Mouse (Mus musculus): ENCODE data around the gene Commd1. TPM values are rescaled to one million over a fixed set of nuclear protein-coding genes. Genes with fewer than 3 reads are reported as not detected.

Gene Commd1
- polyA plus RNA-seq, 1 experiment from 2014 or later: 325 TPM

DNA sequence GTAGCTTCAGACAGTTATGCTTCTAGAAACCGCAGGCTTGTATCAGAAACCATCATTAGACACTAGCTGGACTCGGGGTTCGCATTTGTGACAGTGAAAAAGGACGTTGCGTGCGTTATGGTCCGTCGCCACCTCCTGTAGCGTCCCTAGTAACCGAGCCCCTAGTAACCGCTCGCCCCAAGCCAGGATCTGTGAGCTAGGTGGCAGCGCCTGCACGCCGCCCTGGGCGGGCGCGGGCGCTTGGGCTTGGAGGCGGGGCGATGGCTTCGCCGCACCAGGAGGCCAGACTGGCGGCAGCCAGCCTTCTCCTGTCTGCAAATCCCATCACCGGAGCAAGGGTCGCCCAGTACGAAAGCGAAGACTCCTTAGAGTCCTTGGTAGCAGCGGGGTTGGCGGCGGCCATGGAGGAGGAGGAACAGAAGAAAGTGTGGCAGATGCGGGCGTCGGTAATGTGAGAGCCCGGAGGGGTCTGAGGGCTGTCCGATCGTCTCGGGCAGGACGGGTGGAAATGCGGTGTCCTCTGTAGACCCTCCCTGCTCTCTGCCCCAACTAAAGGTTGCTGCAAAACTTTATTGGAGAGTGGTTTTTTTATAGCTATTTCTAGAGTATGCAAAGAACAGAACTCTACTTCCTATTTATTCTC, 26.1 kb upstream of the Commd1 start:
- Histone ChIP-seq H3K27me3 (replicated peaks) (no peaks in the 10 kb centered on the region), H3K9me3 (no peaks in the 10 kb centered on the region), H3K36me3 (peaks cover 11% of the 10 kb centered on the region), H3K4me2 (replicated peaks) (peak overlapping the region; percentile 75), H3K9ac (peak overlapping the region; percentile 73), H3K4me3 (peak overlapping the region; percentile 55), H3K27ac (peak overlapping the region; percentile 77), H3K4me1 (no peaks in the 10 kb centered on the region)
- ATAC-seq (ENCODE audit: low FRiP score, low read depth): peak; percentile 98
- WGBS: under 1% methylated on average over 40 of the region's 40 CpGs

DNA sequence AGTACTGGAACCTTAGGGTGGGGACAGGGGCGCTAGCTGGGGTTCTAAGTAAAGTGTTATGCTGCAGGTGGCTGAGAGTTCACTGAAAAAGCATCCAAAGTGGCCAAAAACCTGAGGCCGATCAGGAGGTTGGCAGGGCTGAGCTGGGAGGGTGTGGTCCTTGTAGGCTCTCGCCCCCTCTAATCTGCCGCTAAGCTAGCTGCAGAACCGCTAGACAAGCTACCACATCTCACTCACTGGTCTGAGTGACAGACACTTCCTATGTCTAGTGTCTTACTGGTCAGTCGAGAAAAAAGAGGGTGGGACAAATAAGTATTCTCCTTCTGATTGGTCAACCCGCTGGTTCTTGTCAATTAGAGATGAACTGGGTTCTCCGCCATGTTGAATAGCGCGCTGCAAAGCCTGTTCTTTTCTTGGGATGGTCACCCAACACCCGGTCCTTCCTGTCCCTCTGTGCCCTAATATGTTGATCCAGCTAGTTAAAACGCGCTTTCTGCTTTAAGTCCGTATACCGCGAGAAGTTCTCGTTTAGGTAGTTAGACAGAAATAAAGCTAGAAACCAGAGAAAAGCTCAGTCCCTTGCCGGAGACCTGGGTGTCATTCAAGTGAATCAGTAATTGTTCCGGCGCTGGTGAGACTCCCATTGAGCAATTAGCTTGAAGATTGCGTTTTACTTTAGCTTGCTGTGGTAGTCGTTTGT, 25.4 kb upstream of the Commd1 start, which contains the start of gene Fam161a:
Fam161a (plus strand) TSS at position 51 of the 700 bp plus-strand sequence.
- Histone ChIP-seq H3K36me3 (peaks cover 13% of the 10 kb centered on the region), H3K27ac (peak within 1 kb of the TSS; percentile 77), H3K27me3 (replicated peaks) (no peaks in the 10 kb centered on the region), H3K4me3 (peak within 1 kb of the TSS; percentile 55), H3K9ac (peak within 1 kb of the TSS; percentile 73), H3K9me3 (no peaks in the 10 kb centered on the region), H3K4me1 (no peaks in the 10 kb centered on the region), H3K4me2 (replicated peaks) (peak within 1 kb of the TSS; percentile 75)
- ATAC-seq (ENCODE audit: low FRiP score, low read depth): peak; percentile 96
- under 1% methylated on average over 22 of the region's 22 CpGs for WGBS

DNA sequence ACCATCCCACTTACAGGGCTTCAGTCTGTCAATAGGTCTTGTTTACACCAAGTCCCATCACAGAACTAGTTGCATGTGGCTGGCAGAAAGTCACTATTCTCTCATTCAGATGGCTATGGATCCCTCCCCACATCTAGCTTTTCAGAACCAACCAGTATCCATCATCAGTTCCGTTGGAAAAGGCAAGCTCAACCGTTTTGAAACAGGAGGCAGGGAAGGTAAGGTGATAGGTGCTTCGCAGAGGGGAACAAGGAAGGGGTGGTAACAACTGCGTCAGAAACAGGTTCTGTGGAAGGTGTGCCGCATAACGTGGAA, 24.9 kb upstream of the Commd1 start:
- H3K4me2 ChIP-seq (replicated peaks): peak overlapping the region; percentile 75
- H3K36me3 ChIP-seq: peaks cover 18% of the 10 kb centered on the region
- peak overlapping the region; percentile 32 for H3K4me3 ChIP-seq
- H3K4me1 ChIP-seq: no peaks in the 10 kb centered on the region
- no peaks in the 10 kb centered on the region for H3K9me3 ChIP-seq
- WGBS: 6% methylated on average over 6 of the region's 6 CpGs
- no peaks in the 10 kb centered on the region for H3K27me3 ChIP-seq (replicated peaks)
- 0 out of 2 replicates have a peak overlapping the region, but pooled peaks have one; percentile 43 for H3K27ac ChIP-seq
- H3K9ac ChIP-seq: peak overlapping the region; percentile 48
- ATAC-seq (ENCODE audit: low FRiP score, low read depth): peak; percentile 25

DNA sequence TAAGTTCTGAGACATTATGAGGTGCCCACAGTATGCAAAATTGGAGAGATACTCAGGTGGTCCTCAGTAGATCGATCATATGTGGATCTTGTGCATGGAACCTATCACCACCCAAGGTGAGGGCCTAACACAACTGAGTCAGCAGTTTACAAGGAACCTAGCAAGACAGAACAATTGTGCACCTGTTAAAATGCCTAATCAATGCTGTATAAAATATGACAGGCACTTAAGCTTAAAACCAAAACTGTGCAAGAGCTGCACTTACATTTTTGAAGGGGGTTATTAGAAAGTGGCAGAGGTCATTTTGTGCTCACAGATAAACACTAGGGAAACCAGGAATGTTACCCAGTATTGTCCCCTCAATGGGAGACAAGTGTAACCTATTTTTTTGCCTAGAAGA, 23.1 kb upstream of the Commd1 start:
- Histone ChIP-seq H3K27ac (no peak overlapping the region), H3K4me3 (no peak overlapping the region), H3K36me3 (peaks cover 34% of the 10 kb centered on the region), H3K4me1 (no peaks in the 10 kb centered on the region), H3K27me3 (replicated peaks) (no peaks in the 10 kb centered on the region), H3K9me3 (no peaks in the 10 kb centered on the region), H3K9ac (no peak overlapping the region), H3K4me2 (replicated peaks) (no peak overlapping the region)
- 91% methylated on average over 1 of the region's 1 CpGs for WGBS
- ATAC-seq (ENCODE audit: low FRiP score, low read depth): no peak

DNA sequence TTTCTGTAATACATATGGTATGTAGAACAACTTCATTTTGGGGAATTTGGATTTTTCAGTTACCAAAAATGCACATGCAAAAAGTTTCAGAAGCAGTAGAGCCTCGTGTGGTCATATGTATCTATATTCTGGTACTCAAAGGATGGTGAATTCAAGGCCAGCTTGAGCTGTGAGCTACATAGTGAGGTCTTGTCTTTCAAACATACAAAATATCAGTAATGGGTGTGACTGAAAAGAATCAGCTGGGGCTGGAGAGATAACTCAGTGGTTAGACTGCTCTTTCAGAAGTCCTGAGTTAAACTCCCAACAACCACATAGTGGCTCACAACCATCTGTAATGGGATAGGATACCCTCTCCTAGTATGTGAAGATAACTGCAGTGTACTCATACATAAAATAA, 16.1 kb upstream of the Commd1 start:
- peaks cover 72% of the 10 kb centered on the region for H3K36me3 ChIP-seq
- H3K4me1 ChIP-seq: no peaks in the 10 kb centered on the region
- no peak overlapping the region for H3K4me2 ChIP-seq (replicated peaks)
- no peak overlapping the region for H3K4me3 ChIP-seq
- ATAC-seq (ENCODE audit: low FRiP score, low read depth): no peak
- no peaks in the 10 kb centered on the region for H3K9me3 ChIP-seq
- no peak overlapping the region for H3K27ac ChIP-seq
- WGBS: 81% methylated on average over 1 of the region's 1 CpGs
- no peaks in the 10 kb centered on the region for H3K27me3 ChIP-seq (replicated peaks)
- H3K9ac ChIP-seq: no peak overlapping the region

DNA sequence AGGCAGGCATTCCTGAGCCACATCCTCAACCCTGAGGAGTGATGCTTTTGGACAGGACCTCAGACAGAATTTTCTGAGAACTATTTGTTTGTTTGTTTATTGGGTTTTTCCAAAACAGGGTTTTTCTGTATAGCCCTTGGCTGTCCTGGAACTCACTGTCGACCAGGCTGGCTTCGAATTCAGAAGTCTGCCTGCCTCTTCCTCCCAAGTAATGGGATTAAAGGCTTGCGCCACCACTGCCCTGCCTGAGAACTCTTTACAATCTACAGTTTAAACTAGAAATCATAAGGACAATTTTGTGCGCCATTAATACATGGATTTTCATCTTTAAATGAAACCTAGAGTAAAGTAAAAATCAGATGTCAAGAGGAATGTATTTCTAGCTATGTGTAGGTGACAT, 13.3 kb upstream of the Commd1 start:
- 91% methylated on average over 4 of the region's 4 CpGs for WGBS
- no peak overlapping the region for H3K9ac ChIP-seq
- no peak overlapping the region for H3K4me3 ChIP-seq
- H3K27ac ChIP-seq: no peak overlapping the region
- no peak for ATAC-seq (ENCODE audit: low FRiP score, low read depth)
- H3K4me1 ChIP-seq: peaks cover 12% of the 10 kb centered on the region
- H3K36me3 ChIP-seq: peaks cover 52% of the 10 kb centered on the region
- no peaks in the 10 kb centered on the region for H3K27me3 ChIP-seq (replicated peaks)
- no peak overlapping the region for H3K4me2 ChIP-seq (replicated peaks)
- no peaks in the 10 kb centered on the region for H3K9me3 ChIP-seq

DNA sequence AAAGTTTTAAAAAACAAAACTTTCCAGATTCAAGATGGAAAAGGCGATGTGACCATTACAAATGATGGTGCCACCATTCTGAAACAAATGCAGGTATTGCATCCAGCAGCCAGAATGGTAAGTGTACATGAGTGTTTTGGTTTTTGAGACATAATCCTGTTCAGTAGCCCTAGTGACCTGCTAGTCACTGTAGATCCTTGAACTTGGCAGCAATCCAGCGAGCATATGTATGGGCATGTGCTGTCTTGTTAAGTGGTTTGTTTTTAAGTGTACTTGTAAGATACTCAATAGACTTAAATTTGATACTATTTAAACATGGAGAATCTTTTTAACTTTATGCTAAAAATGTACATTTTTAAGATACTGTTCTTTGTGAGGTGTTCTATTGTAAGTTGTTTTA, 12.1 kb upstream of the Commd1 start:
- no peak for ATAC-seq (ENCODE audit: low FRiP score, low read depth)
- 97% methylated on average over 2 of the region's 2 CpGs for WGBS
- peaks cover 40% of the 10 kb centered on the region for H3K36me3 ChIP-seq
- H3K27ac ChIP-seq: no peak overlapping the region
- H3K4me3 ChIP-seq: no peak overlapping the region
- peaks cover 12% of the 10 kb centered on the region for H3K4me1 ChIP-seq
- no peaks in the 10 kb centered on the region for H3K27me3 ChIP-seq (replicated peaks)
- H3K9me3 ChIP-seq: no peaks in the 10 kb centered on the region
- H3K9ac ChIP-seq: no peak overlapping the region
- H3K4me2 ChIP-seq (replicated peaks): no peak overlapping the region

DNA sequence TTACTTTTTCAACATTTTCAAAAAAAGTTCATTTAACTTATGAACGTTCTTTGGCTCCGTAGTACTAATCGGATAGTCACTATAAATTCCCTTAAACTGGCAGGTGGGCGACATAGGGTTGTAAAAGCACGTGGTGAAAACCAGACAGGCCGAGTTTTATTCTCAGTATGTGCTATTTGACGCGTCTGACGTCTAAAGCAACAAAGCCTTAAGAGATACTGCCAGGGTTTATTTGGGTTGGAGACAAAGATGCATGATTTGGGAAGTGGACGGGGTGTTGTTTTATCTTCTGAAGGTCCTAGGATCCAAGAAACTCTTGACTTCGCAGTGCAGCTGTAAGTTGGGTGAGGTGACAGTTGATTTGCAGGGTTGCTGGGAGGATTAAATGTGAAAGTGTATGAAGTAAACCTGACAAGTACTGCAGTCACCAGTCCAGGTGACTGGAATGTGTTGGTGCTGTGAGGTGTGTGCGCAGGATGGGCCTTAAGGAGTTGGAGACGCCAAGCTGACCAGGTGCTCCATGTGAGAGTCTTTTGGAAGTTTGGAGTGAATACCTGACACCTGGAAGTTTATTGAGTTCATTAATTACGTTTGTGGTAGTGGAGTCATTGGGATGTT, 9.1 kb upstream of the Commd1 start:
- peak overlapping the region; percentile 88 for H3K9ac ChIP-seq
- H3K27ac ChIP-seq: no peak overlapping the region
- 12% methylated on average over 14 of the region's 14 CpGs for WGBS
- H3K36me3 ChIP-seq: peaks cover 24% of the 10 kb centered on the region
- no peaks in the 10 kb centered on the region for H3K9me3 ChIP-seq
- peak overlapping the region; percentile 94 for H3K4me2 ChIP-seq (replicated peaks)
- H3K27me3 ChIP-seq (replicated peaks): no peaks in the 10 kb centered on the region
- no peak for ATAC-seq (ENCODE audit: low FRiP score, low read depth)
- H3K4me3 ChIP-seq: peak overlapping the region; percentile 78
- peaks cover 12% of the 10 kb centered on the region for H3K4me1 ChIP-seq

DNA sequence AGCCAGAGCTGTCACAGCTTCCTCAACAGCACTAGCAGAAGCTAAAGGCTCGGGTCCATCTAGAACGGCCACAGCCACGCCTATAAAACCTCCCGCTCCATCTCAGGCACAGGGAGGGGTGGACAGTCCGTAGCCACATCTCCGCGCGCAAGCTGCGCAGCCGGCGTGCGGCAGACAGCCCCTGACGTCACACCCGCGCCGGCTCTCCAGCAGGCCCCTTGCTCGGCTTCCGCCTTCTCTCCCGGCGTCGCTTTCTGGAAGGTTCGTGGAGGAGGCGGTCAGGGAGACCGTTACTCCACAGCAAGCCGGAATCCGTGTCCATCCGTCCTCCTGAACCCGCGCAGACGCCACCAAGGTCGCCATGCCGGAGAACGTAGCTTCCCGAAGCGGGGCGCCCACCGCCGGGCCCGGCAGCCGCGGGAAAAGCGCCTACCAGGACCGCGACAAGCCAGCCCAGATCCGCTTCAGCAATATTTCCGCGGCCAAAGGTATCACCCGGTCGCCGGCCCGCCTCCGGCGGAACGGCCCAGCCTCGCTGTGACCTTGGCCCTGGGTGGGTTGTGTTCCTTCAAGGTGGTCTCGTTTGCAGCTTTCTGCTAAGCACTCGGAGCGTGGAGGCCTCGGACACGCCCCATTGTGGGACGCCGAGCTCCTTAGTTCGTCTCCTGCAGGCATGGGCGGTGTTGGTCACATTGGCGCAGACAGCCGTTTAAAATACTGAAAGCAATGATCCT, 8.4 kb upstream of the Commd1 start, which contains the start of gene Cct4:
Cct4 (plus strand) TSS at position 127 of the 734 bp plus-strand sequence.
- WGBS: under 1% methylated on average over 66 of the region's 66 CpGs
- peaks cover 18% of the 10 kb centered on the region for H3K36me3 ChIP-seq
- no peaks in the 10 kb centered on the region for H3K27me3 ChIP-seq (replicated peaks)
- peak within 1 kb of the TSS; percentile 88 for H3K9ac ChIP-seq
- H3K9me3 ChIP-seq: no peaks in the 10 kb centered on the region
- peak within 1 kb of the TSS; percentile 86 for H3K27ac ChIP-seq
- H3K4me1 ChIP-seq: peaks cover 12% of the 10 kb centered on the region
- H3K4me2 ChIP-seq (replicated peaks): peak within 1 kb of the TSS; percentile 94
- peak; percentile 98 for ATAC-seq (ENCODE audit: low FRiP score, low read depth)
- peak within 1 kb of the TSS; percentile 78 for H3K4me3 ChIP-seq

DNA sequence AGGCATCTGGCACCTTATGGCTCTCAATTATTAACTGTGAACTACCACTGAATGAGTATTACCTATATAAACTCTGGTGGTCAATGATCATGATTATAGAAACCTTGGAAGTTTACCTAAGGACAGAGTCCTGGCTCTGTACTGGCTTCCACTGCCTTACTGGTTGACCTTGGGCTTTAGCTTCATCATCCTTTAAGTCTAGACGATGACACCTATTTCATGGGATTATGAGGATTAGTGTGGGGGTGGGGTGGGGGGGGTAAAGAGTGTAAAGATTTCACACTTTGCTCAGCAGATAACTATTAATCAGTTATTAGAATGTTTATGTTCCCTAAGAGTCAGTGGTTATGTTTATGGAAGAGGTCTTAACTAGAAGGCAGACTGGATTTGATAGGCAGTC, 7.6 kb upstream of the Commd1 start:
- Histone ChIP-seq H3K4me2 (replicated peaks) (peak overlapping the region; percentile 94), H3K36me3 (peaks cover 10% of the 10 kb centered on the region), H3K27me3 (replicated peaks) (no peaks in the 10 kb centered on the region), H3K4me3 (peak overlapping the region; percentile 78), H3K27ac (peak overlapping the region; percentile 86; the same call in 1 of the 2 replicates), H3K9ac (peak overlapping the region; percentile 88; the same call in 1 of the 2 replicates), H3K4me1 (peaks cover 12% of the 10 kb centered on the region), H3K9me3 (no peaks in the 10 kb centered on the region)
- 61% methylated on average over 1 of the region's 1 CpGs for WGBS
- ATAC-seq (ENCODE audit: low FRiP score, low read depth): peak; percentile 26

DNA sequence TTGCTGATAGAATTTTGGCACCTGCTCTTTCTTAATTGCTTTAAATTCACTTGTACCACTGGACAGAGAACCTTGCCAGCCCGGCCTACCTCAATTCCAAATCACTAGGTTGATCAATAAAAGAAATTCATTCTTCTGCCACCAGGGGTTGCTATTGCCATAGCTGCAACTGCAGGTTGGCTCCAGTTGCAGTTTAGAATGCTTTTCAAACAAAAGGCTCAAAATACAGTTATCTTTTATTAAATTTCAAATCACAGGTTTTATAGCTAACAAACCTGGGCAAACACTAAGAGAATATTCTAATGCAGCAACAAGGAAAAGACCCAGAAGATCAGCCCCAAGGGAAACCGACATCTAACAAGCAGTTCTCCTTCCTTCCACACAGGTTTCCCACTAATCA, 5.2 kb upstream of the Commd1 start:
- Histone ChIP-seq H3K4me1 (peaks cover 12% of the 10 kb centered on the region), H3K27ac (no peak overlapping the region), H3K27me3 (replicated peaks) (no peaks in the 10 kb centered on the region), H3K4me3 (no peak overlapping the region), H3K4me2 (replicated peaks) (no peak overlapping the region), H3K9ac (no peak overlapping the region), H3K36me3 (no peaks in the 10 kb centered on the region), H3K9me3 (no peaks in the 10 kb centered on the region)
- no peak for ATAC-seq (ENCODE audit: low FRiP score, low read depth)
- WGBS: 47% methylated on average over 2 of the region's 2 CpGs

DNA sequence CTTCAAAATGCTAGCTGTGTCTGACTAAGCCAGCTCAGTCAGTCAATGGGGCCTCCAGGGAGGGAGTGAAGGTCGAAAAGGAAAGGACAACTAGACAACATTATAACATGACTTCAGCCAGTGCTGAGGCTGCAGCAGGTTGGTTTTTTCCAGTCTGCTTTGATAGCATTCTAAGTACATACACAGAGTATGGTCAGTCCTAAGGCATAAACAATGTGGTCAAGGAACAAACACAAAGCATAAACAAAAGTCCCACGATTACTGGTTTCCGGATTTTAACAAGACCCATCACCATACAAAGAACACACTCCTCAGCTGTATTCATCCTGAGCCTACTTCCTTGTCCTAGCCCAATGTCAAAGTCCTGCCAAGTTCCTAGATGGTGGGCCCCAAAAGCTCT, 3.3 kb upstream of the Commd1 start:
- Histone ChIP-seq H3K4me3 (no peak overlapping the region), H3K36me3 (no peaks in the 10 kb centered on the region), H3K9ac (no peak overlapping the region), H3K27ac (no peak overlapping the region), H3K27me3 (replicated peaks) (no peaks in the 10 kb centered on the region), H3K4me2 (replicated peaks) (no peak overlapping the region), H3K4me1 (peaks cover 8% of the 10 kb centered on the region), H3K9me3 (no peaks in the 10 kb centered on the region)
- no peak for ATAC-seq (ENCODE audit: low FRiP score, low read depth)
- WGBS: 82% methylated on average over 3 of the region's 3 CpGs

Data from neural tube, embryonic 12.5 days (tissue).